Mouse (Mus musculus) embryonic stem cell, embryonic (primary cell): ENCODE data around the gene Dscaml1.

Experiments
- CTCF ChIA-PET, 4 experiments: fragments of 300-600 bp in 2 of 4; fragments of 350-600 bp in 2 of 4; sonication (Branson Sonifier 250); formaldehyde crosslinking; loops; one replicate each; lab custom pipeline; 2022; ENCODE audit warnings: inconsistent platforms in 2 of 4; lab: Charles Lee
- POLR2A ChIA-PET, 4 experiments: fragments of 300-600 bp in 2 of 4; fragments of 350-600 bp in 2 of 4; sonication (Branson Sonifier 250); formaldehyde crosslinking; loops; one replicate each; lab custom pipeline; 2022; ENCODE audit warnings: antibody characterized with exemption in 4 of 4, inconsistent platforms in 1 of 4; lab: Charles Lee

Dscaml1 gene

GRCm38 (mm10) chr9:45592374-45592773 is 165.9 kb downstream of the Dscaml1 start:
- CTCF ChIA-PET = no interaction called here
- POLR2A ChIA-PET = interaction anchor here in 1 of 4 experiments (0.5 kb wide), 1 partner anchor 91 kb away, joined by 3 read pairs; no protein-coding TSS in a partner anchor

GRCm38 (mm10) chr9:45598117-45598516 is 171.7 kb downstream of the Dscaml1 start:
- CTCF ChIA-PET = interaction anchor here in 1 of 4 experiments (0.6 kb wide), 1 partner anchor 32 kb away, joined by 3 read pairs; no protein-coding TSS in a partner anchor
- POLR2A ChIA-PET = no interaction called here

DNA sequence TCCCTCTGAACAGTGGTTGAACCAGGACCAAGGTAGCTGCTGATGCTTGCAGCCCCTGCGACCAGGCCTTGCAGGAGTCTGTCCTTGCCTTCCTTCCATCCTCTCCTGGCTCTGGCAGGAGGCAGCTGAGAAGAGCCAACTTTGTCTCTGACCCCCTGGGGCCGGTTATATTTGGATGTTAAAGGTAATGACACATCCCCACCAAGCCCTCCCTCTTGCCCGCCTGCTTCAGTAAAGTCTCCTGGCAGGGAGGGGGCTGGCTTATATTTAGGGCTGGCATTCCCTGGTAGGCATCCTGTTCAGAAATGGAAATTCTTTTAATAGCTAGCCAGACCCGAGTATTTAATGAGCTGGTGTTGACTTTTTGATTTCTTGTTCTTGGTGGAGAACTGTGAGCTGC is 172.9 kb downstream of the Dscaml1 start:
- ChIA-PET POLR2A (no interaction called here), CTCF (interaction anchor here in 1 of 4 experiments (0.9 kb wide), 1 partner anchor 9 kb away, joined by 4 read pairs; no protein-coding TSS in a partner anchor)

- CTCF ChIA-PET = no interaction called here
- POLR2A ChIA-PET = no interaction called here
These were observed 180.9 kb downstream of the Dscaml1 start for GRCm38 (mm10) chr9:45607337-45607736.

- ChIA-PET CTCF (interaction anchor here in 1 of 4 experiments (1.2 kb wide), 1 partner anchor 19 kb away, joined by 7 read pairs; no protein-coding TSS in a partner anchor), POLR2A (interaction anchor here in 1 of 4 experiments (0.6 kb wide), 1 partner anchor 384 kb away, joined by 4 read pairs; no protein-coding TSS in a partner anchor)
These were observed 181.9 kb downstream of the Dscaml1 start for GRCm38 (mm10) chr9:45608097-45609031.

DNA sequence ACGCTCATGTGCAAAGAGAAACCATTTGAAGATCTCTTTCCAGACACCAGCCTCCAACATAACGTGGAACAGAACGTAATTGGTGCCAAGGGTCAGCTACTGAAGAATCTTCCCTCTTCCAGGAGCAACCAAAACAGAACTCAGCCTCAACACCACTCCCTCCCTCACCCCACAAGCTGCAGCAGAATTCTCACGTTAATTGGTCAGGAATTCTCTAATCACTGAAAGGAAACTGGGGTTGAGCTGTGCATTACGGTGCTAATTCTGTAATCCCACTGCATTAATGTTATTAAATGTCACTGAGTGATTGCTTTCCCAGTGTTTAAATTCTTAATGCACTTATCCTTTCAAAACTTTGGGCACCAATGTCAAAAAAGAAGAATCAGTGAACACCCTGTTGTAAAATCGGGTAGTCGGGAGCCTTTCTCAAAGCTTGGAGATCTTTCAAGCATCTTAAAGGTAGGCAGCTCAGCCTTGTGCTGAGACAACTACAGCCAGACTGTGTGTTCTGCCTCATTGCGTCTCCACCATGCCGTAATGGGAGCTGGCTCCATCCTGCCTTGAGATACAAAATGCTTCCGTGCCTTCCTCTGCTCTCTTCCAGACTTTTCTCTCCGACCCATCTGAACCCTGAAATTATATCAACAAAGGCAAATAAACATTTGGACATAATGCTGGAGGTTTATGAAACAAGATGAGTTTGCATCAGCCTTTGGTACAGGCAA is 184.1 kb downstream of the Dscaml1 start:
- ChIA-PET POLR2A (no interaction called here), CTCF (interaction anchor here in 3 of 4 experiments (0.6 to 1.0 kb wide), 4 partner anchors 72 to 320 kb away, joined by 3 to 5 read pairs (median 3); no protein-coding TSS in a partner anchor)

- ChIA-PET POLR2A (no interaction called here), CTCF (interaction anchor here in 1 of 4 experiments (0.6 kb wide), 1 partner anchor 24 kb away, joined by 3 read pairs; no protein-coding TSS in a partner anchor)
These were observed 188.2 kb downstream of the Dscaml1 start for GRCm38 (mm10) chr9:45614616-45615015.

DNA sequence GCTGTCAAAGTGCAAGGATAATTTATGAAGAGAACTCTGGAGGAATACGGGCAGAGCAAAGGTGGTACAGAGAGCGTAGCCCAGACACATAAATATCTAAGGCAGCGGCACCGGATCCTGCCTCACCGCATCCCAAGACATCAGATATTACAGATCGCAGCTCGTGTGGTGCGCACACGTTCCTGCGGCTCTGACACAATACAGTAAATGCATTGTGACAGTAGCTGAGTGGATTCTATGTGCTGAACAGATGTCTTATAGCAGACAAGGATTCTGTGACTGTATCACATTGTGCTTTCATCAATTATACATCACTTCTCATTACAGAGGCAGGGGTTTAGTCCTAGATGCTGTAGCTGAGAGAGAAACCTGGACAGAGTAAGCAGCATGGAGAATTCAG is 191.5 kb downstream of the Dscaml1 start:
- ChIA-PET POLR2A (no interaction called here), CTCF (interaction anchor here in 2 of 4 experiments (0.6 to 1.5 kb wide), 2 partner anchors 197 to 1697 kb away, joined by 3 read pairs; no protein-coding TSS in a partner anchor)

GRCm38 (mm10) chr9:45618443-45618842 is 192.0 kb downstream of the Dscaml1 start:
- ChIA-PET POLR2A (no interaction called here), CTCF (interaction anchor here in 1 of 4 experiments (0.6 kb wide), 1 partner anchor 1698 kb away, joined by 3 read pairs; no protein-coding TSS in a partner anchor)

DNA sequence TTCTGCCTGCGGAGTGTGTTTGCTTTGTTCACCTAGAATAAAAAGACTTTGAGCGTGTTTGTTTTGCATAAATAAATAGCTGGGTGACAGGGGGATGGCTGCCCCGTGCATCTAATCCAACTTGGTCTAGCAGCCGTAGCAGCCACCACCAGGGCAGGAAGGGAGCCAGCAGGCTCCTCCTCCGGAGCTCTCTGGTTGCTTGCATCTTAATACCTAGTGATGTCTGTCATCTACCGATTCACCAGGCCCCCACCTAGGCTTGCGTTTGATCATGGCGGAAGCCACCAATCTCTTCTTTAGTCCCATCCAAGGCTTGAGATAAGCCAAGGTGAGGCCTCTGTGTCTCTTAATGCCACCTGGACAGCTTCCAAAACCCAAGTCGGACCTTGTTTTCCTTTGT is 193.6 kb downstream of the Dscaml1 start:
- CTCF ChIA-PET = no interaction called here

GRCm38 (mm10) chr9:45620920-45621319 is 194.5 kb downstream of the Dscaml1 start:
- ChIA-PET CTCF (no interaction called here), POLR2A (interaction anchor here in 1 of 4 experiments (0.6 kb wide), 1 partner anchor 259 kb away, joined by 3 read pairs; no protein-coding TSS in a partner anchor)

More for the DNA sequence above, 193.6 kb downstream of the Dscaml1 start:
- POLR2A ChIA-PET = interaction anchor here in 2 of 4 experiments (0.6 to 0.7 kb wide), 2 partner anchors 12 to 820 kb away, joined by 3 to 5 read pairs; no protein-coding TSS in a partner anchor

- POLR2A ChIA-PET = no interaction called here
- CTCF ChIA-PET = interaction anchor here in 2 of 4 experiments (0.6 to 1.4 kb wide), 4 partner anchors 32 to 214 kb away, joined by 3 to 4 read pairs (median 3); no protein-coding TSS in a partner anchor
These were observed 199.5 kb downstream of the Dscaml1 start for GRCm38 (mm10) chr9:45625889-45626446.

DNA sequence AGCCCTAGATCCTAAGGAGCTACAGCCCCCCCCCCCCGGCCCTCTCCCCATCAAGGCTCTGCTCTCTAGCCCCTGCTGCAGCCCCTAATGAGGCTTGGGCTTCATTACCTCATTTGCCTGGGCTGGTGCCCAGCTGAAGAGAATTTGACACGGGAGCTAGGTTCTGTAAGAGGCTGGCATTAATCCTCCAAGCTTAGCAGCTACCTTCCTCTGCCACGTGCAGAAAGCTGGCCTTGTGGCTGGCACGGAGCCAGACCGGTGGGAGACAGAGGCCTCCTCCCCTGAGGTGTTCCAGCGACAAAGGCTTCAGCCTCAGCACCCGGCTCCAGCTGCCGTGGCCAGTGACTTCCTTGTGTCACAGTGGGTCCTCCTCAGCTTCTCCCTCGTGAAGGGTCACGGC is 206.1 kb downstream of the Dscaml1 start:
- CTCF ChIA-PET = interaction anchor here in 1 of 4 experiments (0.5 to 0.6 kb wide), 2 partner anchors 109 to 614 kb away, joined by 3 to 5 read pairs; no protein-coding TSS in a partner anchor
- POLR2A ChIA-PET = interaction anchor here in 1 of 4 experiments (0.6 to 1.2 kb wide), 3 partner anchors 20 to 77 kb away, joined by 3 to 4 read pairs (median 3); no protein-coding TSS in a partner anchor

DNA sequence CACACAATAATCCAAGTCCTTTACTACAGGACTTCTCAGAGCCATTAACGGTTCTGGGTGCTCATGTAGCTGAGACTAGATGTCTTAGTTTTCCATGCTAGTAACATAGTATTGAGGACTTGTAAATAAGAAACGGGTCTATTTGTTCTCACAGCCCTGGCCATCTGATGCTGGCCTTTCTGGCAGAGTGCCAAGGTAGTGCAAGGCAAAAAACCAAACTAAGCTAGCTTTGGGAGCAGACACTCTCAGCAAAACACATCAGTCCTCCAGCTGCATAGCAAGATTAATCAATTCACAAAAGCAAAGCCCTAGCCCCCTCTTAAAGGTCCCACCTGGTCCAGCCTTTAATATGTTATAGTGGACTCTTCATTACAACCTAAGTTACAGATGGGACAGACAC is 206.6 kb downstream of the Dscaml1 start:
- POLR2A ChIA-PET = no interaction called here

DNA sequence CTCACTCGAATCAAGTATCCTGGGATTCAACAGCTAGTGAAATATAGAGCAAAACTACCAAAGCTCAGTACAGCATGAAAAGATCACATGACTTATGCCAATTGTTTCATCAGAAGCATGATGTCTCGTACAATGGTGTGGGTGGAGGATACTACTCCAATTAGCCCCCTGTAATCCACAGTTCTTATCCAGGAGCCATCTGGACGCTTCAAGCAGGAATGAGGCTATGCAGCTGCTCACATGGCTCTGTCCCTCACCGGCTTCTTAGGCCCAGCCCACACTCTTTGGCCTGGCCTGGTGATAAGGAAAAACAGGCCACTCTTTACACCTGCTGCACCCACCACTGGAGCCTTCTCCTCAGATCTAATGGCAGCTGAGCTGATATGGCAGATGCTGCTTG is 208.6 kb downstream of the Dscaml1 start:
- ChIA-PET POLR2A (no interaction called here), CTCF (no interaction called here)

More for the DNA sequence above, 206.6 kb downstream of the Dscaml1 start:
- CTCF ChIA-PET = no interaction called here

- POLR2A ChIA-PET = no interaction called here
- CTCF ChIA-PET = no interaction called here
These were observed 210.9 kb downstream of the Dscaml1 start for GRCm38 (mm10) chr9:45637346-45637745.

GRCm38 (mm10) chr9:45638184-45638917 is 211.9 kb downstream of the Dscaml1 start:
- CTCF ChIA-PET = no interaction called here
- POLR2A ChIA-PET = interaction anchor here in 1 of 4 experiments (0.6 kb wide), 1 partner anchor 275 kb away, joined by 3 read pairs; no protein-coding TSS in a partner anchor
